Mouse (Mus musculus) kidney, adult 2 months (tissue): ENCODE results near the gene Dmap1.

Experiments
- CTCF ChIP-seq: fragments of 200-500 bp; conservative IDR thresholded peaks from 2 replicates; pipeline ENCODE4 v1.5.1; 2011; ENCODE audit warnings: low read depth, mild to moderate bottlenecking, control low read depth, low read length, moderate library complexity, mixed read lengths; ENCODE audit not compliant: insufficient read depth, insufficient read length
- POLR2A ChIP-seq: fragments of 200-500 bp; IDR thresholded peaks from one replicate; pipeline ENCODE4 v1.6.1; 2011; ENCODE audit warnings: low read depth, low read length, control low read depth

DNA sequence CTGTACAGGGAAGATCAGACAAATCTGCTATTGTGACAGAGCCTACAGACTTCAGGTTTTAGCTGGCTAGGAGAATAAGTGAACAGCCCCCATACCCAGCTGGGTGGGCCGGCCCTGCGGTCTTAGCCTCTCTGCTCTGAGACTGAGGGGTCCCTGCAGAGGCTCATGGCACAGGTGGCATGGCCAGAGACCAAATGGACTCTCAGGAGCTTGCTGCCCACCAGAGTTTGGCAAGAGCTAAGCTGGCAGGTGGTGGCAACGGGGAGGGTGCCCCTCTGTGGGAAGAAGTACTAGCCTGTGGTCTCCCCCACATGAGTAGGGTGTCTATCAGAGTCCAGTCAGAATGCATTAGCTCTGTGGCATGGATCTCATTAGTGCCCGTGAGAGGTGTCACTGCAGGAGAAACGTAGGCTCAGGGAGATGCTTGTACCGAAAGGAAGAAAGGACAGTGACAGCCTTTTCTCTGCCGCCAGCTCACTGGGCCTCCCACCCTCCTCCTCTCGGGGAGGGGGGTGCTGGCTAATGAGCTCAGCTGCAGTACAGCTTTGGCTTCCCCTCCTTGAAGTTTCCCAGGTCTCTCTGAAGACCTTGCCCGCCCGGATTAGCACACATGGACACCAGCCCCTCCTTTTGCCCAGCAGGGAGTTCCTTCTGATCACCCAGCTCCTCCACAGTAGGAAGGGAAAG, 27.9 kb downstream of the Dmap1 start:
- no peak for TF ChIP-seq CTCF
- TF ChIP-seq POLR2A, result no peak
